Mouse (Mus musculus) brain, adult 2 months (tissue): Measurements from ENCODE around the gene P2rx1.

Experiments used
- DNase-seq: peaks from one replicate; pipeline ENCODE4 v3.0.0; 2011; ENCODE audit warnings: low read depth, low spot score

Gene P2rx1

DNA sequence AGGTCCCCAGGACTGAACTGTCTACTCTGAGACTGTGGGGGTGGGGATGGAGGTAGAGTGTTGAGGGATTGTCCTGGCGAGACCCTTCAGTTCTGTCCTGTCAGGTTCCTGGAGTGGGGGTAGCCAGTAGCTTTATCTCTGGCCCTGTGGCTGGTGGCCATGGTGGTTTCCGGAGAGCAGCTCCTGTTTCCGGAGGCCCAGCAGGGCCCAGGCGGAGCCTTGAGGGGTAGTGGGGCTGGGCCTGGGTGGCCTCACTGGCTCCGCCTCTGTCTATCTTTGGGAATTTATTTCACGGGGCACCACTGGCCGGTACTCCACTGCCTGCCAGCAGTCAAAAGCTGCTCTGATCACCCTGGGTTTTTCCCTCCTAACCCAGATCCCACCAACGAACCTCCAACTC, at the start of gene P2rx1:
TSS of gene P2rx1 (plus strand) at position 333 of the 400 bp plus-strand sequence.
- no peak for DNase-seq

DNA sequence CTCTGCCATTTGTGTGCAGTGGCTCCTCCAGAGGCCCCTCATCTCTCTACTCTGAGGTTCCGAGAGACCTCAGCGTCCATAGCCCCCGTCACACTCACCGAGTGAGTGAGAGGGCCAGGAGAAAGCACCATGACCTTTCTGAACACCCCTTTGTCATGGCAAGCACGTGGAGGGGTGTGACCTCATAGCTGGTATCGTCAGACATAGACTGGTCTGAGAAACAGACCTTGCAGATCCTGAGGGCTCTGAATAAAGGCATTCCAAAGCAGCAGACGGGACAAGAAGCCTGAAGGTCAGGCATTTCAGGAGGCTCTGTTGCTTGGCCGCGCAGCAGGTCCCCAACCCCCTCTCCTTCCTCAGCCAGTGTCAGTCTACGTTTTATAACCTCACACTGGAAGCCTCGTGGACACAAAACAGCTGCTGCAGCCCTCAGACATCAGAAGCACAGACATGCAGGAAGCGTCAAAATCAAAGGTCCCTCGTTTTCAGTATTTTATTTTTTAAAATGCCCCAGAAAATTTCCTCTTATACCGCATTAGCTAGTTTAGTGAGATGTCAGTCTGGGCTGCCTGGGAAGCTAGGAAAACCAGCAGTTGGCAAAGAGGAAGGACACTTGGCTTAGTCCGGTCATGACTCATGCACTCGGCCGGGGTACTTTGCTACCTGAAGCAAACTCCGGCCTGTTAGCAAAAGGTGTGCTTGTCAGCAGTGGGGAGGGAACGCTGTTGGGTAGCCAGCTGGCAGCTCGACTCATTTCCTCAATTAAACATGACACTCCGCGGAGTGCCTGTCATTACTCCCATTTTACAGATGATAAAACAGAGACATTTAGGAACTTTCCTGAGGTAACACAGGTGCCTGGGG, 47.5 kb upstream of the P2rx1 start:
- peak; percentile 47 for DNase-seq

DNA sequence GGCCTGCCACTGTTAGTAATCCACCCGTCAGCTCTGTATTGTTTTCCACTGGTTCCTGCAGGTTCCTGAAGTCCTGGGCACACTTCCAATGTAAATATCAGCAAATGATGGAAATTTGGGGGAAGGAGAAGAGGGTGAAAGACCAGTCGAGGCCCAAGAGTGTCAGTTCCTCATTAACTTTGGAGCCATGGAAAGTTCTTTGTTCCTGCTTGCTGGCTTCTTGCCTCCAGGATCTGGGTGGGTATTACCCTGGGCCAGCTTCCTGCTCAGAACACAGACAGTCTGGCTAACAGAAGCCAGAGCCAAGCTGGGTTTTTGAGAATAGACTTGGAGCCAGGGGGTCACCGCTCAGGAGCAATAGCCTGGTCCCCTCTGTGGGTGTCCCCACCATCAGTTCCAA, 46.7 kb upstream of the P2rx1 start:
- no peak for DNase-seq

DNA sequence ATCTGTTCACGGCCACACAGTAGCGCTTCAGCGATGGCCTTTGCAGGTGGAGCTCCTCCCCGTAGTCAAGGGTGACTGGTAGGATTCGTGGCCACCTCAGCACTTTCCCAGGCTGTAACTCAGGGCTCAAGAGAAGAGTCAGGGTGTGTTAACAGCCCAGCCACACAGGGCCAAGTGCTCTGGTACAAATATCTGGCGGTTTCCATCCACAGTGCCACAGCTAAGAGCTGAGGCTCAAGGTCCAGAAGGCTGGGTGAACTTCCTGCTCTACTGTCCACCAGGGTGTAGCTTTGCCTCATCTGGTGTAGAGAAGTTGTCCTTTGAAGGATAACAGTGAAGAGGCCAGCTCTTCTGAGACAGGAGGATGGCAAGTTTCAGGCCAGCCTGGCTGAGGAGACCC, 46.2 kb upstream of the P2rx1 start:
- DNase-seq: no peak

DNA sequence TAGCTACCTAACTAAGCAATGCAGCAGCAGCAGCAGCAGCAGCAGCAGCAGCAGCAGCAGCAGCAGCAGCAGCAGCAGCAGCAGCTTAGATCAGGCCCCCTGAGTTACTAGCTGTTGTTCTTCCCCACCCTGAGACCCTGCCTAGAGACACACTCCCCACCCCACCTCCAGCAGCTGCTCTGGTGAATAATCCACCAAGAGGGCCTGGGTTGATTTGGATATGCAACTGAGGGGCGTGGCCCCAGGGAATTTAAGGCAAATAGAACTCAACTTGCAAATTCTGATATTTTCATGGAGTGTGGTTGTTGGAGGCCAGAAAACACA, 45.8 kb upstream of the P2rx1 start:
- DNase-seq: no peak

DNA sequence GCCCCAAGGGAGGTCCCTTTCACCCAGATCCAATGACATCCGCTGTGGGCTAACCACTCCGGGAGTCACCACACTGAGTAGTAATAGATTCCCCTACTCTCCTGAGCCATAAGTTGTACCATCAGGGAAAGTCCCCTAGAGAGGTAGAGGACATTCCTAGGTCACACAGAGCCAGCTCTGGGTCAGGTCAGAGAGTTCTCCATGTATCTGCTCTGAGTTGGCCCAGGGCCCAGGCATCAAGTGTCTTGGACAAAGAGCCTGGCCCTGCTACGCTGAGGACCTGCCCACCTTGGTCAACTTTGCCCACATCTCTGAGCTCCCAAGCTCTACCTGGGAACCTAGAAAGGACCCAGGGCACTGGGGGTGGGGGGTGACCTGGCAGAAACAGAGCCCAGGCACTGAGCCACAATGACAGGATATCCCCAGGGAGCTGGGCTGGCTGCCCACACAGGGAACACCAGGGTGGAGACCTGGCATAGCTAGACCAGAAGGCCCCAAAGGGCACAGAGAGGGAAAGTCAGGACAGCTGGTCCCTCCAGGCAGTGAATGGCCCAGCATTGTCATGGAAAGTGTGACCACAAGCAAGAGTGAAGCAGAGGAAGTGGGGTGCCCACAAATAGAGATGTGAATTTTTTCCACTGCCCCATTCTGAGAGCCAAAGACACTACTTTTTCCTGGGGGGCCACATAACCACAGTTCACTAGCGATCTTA, 45.3 kb upstream of the P2rx1 start:
- DNase-seq: peak; percentile 15

DNA sequence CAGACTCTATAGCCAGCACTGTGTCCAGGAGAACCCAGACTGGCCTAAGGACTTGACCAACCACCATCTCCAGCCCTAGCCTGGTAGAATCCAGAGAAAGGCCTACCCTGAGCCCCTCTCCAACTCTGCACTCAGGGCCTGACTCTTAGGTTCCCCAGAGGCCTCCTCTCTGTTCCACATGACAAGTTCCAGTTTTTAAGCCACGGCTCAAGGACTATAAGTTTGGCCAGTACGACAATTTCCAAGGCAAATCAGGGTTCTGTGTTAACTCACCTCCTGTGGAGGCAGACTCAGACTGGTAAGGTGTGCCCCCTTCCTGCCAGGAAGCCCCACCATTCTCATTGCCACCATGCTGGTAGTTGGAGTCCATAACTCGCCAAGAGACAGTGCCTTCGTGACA, 44.7 kb upstream of the P2rx1 start:
- DNase-seq: no peak

DNA sequence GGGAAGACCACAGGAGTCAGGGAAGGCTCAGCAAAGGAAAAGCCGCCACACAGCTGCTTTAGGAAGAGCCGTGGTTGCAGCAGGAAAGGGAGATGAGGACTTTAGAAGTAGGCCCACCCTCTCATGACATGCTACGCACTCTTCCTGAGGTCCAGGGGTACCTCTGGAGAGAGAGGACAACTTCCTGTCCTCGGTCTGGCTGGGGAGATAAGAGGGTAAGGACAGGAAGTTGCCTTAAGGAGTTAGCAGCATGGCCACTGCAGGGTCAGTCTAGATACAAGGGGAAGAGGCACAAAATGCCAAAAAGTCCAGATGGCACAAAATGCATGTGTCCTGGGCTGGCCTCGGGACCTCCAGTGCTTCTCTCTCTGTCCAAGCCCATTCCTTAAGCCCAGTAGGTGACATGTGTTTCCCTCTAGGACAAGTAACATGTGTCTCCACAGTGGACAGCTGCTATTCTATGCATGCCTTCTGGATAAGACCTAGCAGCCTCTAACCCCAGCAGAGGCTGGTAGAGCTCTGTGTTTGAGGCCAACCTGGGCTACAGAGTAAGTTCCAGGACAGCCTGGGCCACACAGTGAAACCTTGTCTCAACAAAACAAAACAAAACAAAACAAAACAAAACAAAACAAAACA, 43.4 kb upstream of the P2rx1 start:
- no peak for DNase-seq

DNA sequence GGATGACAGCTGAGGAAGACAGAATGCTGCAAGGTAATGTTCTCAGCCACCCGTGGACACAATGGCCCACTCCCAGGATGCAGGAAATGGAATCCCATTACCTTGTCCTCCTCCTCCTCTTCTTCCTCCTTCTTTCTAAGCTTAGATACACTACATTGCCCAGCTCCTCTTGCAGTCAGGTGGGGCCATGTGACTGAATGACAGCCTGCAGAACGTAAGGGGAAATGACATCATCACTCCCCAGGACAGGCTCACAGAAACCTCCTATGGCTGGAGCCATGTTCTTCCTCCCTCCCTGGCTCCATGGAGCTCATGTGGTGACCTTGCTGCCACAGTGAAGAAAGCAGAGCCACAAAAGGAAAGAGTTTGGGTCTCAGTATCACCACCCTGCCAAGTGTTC, 41.6 kb upstream of the P2rx1 start:
- no peak for DNase-seq

DNA sequence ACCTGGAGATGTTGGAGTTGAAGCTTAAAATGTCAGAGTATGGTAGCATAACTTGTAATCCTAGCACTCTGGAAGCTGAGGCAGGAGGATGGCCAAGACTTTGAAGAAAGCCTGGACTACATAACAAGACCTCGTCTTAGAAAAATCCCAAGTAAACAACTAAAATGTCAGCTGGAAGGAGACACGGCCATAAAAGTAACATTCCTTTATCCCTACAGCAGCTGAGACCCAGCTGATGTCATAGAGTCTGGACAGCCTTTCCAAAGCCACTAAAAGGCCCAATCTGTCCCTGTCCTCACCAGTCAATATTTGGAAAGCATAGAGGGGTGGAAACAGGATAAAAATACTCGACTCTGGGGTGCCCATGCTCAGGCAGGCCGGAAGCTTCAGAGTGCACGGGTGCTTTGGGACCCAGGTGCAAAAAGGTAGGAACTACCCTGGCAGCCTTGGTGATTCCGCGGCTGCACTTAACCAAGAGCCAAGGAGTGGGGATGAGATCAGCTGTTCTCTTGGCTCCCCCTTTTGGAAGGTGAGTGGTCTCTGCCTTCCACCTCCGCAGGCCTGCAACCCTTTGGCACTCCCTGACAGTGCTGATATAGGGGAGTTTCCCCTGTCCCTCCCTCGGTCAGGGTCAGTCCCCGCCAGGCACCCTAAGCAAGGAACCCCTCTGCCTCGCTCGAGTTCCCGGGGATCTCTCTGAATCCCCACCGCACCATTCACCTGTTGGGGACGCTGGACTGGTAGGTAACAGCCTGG, 38.8 kb upstream of the P2rx1 start:
- DNase-seq: no peak

DNA sequence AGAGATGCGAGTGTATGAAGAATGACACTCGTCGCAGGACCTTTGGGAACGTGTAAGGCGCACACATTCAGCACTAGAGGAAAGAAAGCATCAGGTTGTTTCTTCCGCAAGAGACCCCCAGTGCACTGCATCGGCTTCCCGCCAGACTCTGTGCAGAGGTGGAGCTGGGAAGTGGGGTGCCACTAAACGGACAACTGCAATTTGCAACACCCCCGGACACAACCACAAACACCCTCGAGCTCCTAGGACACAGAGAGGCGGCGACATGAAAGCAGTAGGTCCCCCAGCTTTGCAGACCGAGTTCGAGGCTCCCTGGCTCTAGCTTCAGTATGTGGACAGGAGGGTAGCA, 38.2 kb upstream of the P2rx1 start:
- DNase-seq: no peak

DNA sequence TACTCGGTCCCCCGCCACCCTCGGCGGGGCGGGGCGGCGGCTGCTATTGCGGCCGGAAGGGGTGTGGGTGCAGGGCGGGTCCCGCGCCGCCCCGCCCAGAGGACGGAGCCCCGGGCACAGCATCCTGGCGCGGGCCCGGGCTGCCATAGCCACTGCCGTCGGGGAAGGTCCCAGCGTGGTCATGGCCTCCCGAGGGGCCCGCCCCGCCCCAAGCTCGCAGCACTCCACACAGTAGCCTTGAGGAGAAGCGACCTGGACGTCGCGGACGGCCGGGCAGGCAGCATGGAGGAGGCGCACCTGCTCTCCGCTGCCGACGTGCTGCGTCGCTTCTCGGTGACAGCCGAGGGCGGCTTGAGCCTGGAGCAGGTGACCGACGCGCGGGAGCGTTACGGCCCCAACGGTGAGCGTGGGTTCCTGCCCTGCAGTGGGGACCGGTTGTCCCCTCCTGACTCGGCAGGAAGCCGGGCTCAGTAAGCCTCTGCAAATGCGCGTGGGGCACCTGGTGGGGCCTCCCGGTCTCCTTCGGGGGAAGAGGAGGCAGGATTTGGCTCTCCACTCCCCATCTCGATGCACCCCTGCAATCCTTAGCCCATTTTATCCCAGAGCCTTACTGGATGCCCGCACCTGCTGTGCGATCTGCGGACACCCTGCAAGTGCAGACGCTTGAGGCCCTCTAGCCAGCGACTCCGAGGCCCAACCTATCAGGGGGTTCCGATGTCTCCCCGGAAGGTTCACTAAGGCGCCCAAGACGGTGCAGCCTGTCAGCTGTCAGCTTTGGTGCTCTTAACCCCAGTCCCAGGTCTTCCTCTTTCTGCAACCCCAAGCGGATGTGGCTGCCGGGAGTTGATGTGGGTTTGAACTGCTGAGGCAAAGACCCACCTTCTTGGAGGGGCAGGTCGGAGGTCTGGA, 37.6 kb upstream of the P2rx1 start, which contains the start of gene Atp2a3:
TSS of gene Atp2a3 (plus strand) at position 98 of the 909 bp plus-strand sequence.
- no peak for DNase-seq

DNA sequence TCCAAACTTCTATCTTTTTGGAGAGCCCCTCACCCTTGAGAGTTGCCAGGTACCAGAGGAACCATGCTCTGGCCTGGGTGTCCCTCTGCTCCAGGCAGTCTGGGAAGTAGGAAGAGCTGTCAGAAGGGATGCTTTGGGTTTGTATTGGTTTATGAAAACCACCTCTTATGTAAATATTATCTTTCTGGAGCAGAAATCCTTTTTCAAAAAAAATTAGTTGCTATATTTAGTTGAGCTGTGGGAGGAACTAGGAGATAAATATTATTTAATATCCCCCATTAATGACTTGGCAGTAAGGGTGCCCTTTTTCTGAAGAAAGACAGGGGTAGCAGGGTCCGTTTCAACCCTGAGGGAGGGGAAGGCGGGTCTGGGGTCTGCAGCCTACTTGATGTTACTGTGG, 36.5 kb upstream of the P2rx1 start:
- no peak for DNase-seq

DNA sequence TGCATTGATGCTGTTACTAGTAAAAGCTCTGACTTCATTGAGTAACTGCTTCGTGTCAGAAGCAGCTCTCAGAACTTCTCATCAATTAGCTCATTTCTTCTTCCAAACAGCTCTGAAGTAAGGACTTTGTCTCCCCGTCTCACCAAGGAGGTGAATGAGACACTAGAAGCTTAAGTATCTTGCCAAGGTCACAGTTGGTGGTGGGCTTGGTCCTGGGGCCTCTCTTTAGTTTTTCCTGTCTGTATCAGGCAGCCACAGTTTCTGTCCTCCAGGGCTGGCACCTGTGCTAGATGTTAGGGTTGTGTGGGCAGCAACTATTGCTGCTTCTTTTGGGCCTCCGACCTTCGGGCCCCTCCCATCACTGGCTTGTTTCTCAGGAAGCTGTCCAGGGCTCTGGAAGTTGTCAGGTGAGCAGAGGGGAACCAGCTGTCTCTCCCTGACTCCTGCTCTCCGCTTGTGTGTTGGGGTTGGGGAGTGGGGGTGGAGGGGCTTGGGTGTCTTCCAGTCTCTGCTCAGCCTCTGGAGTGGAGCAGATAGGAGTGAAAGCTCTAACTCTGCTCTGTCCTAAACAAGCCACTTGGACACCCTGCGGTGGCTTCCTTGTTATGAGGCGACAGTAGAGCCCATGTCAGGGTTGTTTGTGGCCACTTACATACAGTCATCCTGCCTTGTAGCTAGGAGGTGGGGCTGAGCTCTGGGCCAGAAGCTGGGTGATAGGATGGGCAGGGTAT, 35.7 kb upstream of the P2rx1 start:
- no peak for DNase-seq

DNA sequence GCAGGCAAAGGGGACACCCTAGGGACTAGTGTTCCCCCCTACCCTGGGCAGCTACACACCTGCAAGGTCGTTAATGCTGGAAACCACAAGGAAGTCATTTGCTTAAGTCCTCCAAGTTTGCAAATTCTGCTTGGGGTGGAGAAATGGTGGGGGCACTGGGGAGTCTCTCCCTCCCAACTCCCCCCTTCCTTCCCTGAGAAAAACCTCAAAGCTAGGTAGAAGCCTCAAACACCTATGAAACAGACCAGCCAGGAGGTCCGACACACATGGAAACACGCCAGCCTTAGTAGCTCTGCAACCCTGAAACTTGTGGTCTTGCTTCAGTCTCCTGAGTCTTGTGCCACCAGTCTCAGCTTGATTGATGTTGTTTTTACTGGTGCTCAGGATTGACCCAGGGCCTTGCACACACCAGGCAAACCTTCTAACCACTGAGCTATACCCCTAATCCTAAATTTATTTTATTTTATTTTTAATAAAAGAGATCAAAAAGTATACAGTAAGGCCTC, 35.1 kb upstream of the P2rx1 start:
- no peak for DNase-seq

DNA sequence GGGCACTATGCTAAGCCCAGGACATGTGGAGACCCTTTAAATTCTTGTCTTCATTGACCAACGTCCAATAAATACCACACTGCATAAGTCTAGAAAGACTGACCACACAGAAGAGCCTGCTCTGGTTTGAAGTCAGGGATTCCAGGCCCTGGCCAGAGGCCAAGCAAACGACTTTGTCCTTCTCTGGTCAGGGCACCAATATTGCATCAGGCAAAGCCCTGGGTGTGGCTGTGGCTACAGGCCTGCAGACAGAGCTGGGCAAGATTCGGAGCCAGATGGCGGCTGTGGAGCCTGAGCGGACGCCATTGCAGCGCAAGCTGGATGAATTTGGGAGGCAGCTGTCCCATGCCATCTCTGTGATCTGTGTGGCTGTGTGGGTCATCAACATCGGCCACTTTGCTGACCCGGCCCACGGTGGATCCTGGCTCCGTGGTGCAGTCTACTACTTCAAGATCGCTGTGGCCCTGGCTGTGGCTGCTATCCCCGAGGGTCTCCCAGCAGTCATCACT, 23.9 kb upstream of the P2rx1 start:
- DNase-seq: no peak

DNA sequence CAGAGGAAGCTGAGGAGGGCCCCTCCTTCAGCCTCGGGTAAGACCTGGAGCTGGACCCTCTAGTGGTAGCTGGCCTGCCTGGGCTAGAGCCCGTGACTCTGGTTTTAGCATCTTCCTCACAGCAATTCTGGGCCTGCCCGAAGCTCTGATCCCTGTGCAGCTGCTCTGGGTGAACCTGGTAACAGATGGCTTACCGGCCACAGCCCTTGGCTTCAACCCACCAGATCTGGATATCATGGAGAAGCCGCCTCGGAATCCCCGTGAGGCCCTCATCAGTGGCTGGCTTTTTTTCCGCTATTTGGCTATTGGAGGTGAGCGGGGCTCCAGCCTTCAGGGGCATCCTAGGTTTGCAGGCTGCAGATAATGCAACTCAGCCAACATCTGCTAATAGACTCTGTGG, 16.4 kb upstream of the P2rx1 start:
- no peak for DNase-seq

DNA sequence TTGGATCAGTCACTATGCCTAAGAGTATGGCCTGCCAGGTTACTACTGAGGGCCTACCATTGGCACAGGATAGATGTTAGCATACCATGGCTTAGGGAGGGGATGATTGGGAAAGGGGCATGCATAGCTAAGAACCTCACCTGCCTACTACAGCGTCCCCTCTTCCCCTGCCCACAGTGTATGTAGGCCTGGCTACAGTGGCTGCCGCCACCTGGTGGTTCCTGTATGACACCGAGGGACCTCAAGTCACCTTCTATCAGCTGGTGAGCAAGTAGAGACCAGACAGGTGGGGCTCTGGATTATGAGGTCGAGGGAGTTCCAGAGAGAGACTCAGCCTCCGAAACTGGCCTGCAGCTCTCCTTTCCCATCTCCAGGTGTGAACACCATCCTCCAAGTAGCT, 15.6 kb upstream of the P2rx1 start:
- no peak for DNase-seq

DNA sequence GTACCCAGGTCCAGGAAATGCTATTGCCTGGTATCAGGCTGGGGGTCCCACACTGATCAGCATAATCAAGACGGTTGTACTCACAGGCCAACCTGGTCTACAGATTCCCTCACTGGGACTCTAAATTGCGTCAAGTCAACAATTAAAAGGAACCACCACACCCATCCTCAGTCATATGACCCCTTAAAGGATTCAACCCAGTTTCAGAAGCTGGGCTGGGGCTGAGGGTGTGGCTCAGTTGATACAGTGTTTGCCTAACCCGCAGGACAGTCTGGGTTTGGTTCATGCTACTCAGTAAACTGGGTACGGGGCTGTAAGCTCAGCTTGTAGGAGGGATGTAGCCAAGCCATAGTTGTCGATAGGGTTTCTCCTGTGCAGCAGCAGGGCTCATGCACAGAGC, 12.2 kb upstream of the P2rx1 start:
- DNase-seq: no peak

DNA sequence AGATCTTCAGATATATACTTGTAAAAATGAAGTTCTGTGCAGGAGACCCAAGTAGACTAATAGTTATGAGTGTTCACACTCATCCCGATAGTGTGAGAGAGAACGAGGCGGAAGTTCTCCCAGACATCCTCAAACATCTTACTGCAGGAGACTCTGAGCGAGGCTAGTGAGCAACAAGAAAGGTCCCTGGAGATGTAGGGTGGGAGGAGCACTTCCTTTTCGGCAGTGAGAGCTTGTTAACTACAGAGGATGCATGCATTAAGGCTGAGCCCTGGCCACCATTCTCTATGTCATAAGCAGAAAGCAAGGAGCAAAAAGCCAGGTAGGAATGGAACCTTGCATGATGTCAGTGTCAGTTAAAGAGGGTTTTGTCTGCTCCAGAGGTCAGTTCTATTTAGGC, 11.7 kb upstream of the P2rx1 start:
- DNase-seq: no peak
